Mouse (Mus musculus) intestine, embryonic 16.5 days (tissue): ENCODE measurements around the gene Tmem100. TPM values are rescaled to one million over a fixed set of nuclear protein-coding genes. Genes with fewer than 3 reads are reported as not detected.
A peak's percentile ranks its signal among the peaks of the same experiment; 100 is the strongest.

Experiments
- ATAC-seq: fragments of 200-750 bp; cut with Nextera tagmentation; 2 replicates; pipeline ENCODE4 v1.8.0; 2017; ENCODE audit warnings: moderate TSS enrichment, moderate library complexity
- H3K27ac ChIP-seq: fragments of 300-500 bp; sonication (generic); 2 replicates; pipeline ENCODE4 v1.5.1; 2014; ENCODE audit warnings: mild to moderate bottlenecking, low read length
- H3K27me3 ChIP-seq: fragments of 300-500 bp; sonication (generic); replicated peaks from 2 replicates; pipeline ENCODE4 v1.6.1; 2014; ENCODE audit warnings: low read length, control low read depth, mixed read lengths; ENCODE audit not compliant: control insufficient read depth, insufficient read depth
- H3K36me3 ChIP-seq: fragments of 300-500 bp; sonication (generic); 2 replicates; pipeline ENCODE4 v1.6.1; 2014; ENCODE audit warnings: low read length, control low read depth; ENCODE audit not compliant: control insufficient read depth, insufficient read depth
- H3K4me1 ChIP-seq: fragments of 300-500 bp; sonication (generic); 2 replicates; pipeline ENCODE4 v1.6.1; 2014; ENCODE audit warnings: low read length, control low read depth, mixed read lengths; ENCODE audit not compliant: control insufficient read depth, insufficient read depth
- H3K4me2 ChIP-seq: fragments of 300-500 bp; sonication (generic); 2 replicates; pipeline ENCODE4 v1.6.1; 2014; ENCODE audit warnings: low read depth, low read length, control low read depth
- H3K4me3 ChIP-seq: fragments of 300-500 bp; sonication (generic); 2 replicates; pipeline ENCODE4 v1.5.1; 2014; ENCODE audit warnings: mild to moderate bottlenecking, low read length
- H3K9ac ChIP-seq: fragments of 300-500 bp; sonication (generic); 2 replicates; pipeline ENCODE4 v1.6.1; 2014; ENCODE audit warnings: low read depth, low read length
- H3K9me3 ChIP-seq: fragments of 300-500 bp; sonication (generic); 2 replicates; pipeline ENCODE4 v1.6.1; 2016; ENCODE audit warnings: low read length, control low read depth; ENCODE audit not compliant: control insufficient read depth
- WGBS: fragments of 180-500 bp; shearing (Covaris S2); extraction: QIAGEN DNeasy Blood & Tissue Kit; methylation state at CpG from one replicate; pipeline ENCODE4 v1.1.7; 2014; 5-methylcytosine and 5-hydroxymethylcytosine counted together
- polyA plus RNA-seq: library from polyadenylated mRNA; unstranded; fragments of >200 nt; fragmentation: Nextera tagmentation; extraction: Ambion mirVana; gene quantifications from 2 replicates; pipeline ENCODE4 v1.2.1, GENCODE M21; 2015

Gene Tmem100
- polyA plus RNA-seq, 1 experiment from 2014 or later, result 13.1 TPM

DNA sequence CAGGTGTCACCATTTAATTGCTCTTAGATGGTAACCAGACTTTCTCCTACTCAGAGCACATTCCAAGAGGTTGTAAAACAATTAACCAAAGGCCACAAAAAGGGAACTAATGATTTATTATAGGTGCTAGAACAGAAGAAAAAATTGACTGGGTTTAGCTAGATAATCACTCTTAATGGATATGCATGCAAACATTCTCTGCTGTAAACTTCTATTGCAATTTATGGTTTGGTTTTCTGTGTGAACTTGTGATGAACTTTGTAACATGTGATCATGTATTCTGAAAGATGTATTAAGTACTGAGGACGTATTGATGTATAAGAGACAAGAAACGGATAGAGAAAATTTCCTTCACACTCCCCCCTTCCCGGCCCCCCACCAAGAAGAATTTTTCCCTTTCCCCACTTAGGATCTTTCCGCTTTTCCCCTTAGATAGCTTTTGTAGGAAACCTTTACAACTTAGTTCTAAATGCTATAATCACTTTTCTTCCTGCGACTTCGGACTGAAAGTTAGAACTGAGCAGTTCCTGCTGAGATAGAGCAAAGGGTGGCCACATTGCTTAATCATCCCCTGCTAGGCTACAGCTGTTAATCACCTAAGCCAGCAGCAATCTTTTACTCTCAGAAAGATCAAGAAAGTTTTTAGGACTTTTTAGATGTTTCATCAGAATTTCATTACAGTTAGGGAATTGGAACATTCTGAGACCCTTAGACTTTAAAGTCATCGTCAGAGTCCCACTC, 22.2 kb upstream of the Tmem100 start:
- no peaks in the 10 kb centered on the region for H3K36me3 ChIP-seq
- WGBS, result 18% methylated on average over 7 of the region's 7 CpGs
- H3K27me3 ChIP-seq, result no peaks in the 10 kb centered on the region
- no peak overlapping the region for H3K9ac ChIP-seq
- 0 out of 2 replicates have a peak overlapping the region, but pooled peaks have one; percentile 27 for H3K4me2 ChIP-seq
- no peak overlapping the region for H3K4me3 ChIP-seq
- H3K27ac ChIP-seq, result no peak overlapping the region
- no peaks in the 10 kb centered on the region for H3K9me3 ChIP-seq
- H3K4me1 ChIP-seq, result peaks cover 4% of the 10 kb centered on the region; the same call in 1 of the 2 replicates
- ATAC-seq, result peak; percentile 88

DNA sequence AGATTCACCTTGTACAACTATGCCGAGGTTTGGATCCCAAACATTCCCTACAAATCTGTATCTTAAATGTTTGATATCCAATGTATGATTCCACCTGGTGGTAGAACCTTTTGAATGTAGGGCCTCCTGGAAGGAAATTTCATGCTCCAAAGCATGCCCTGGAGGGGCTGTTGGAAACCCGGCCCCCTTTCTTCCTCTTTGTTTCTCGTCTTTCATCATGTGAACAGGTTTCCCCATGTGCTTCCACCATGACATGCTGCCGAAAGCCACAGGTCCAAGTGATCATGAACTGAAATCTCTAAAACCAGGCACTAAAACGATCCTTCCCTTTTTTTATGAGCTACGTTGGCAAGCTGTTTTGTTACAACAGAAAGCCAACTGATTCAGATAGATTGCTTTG, 16.5 kb upstream of the Tmem100 start:
- no peaks in the 10 kb centered on the region for H3K9me3 ChIP-seq
- H3K36me3 ChIP-seq, result no peaks in the 10 kb centered on the region
- H3K4me3 ChIP-seq, result no peak overlapping the region
- no peak overlapping the region for H3K9ac ChIP-seq
- no peak for ATAC-seq
- WGBS, result 86% methylated on average over 6 of the region's 6 CpGs
- no peak overlapping the region for H3K4me2 ChIP-seq
- peaks cover 1% of the 10 kb centered on the region; the same call in 1 of the 2 replicates for H3K27me3 ChIP-seq
- H3K27ac ChIP-seq, result no peak overlapping the region
- no peaks in the 10 kb centered on the region for H3K4me1 ChIP-seq

DNA sequence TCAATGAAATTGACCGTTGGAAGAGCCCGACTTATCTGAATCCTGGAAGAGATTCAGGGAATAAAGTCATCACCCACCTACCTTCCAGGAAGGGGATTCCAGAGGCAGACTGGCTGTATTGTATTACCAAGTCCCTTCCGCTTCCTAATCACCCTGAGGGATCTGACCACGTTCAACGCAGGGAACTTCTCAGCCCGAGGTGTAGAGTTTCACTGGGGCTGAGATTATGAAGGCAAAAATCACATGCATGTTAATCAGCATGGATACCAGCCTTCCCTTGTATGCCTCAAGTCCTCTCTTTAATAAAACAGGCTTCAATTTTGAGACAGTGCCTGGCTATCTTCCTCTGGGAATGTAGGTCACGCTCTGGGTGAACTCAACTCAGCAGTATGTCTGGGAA, 14.9 kb upstream of the Tmem100 start:
- Histone ChIP-seq H3K9ac (no peak overlapping the region), H3K27me3 (peaks cover 4% of the 10 kb centered on the region; the same call in 1 of the 2 replicates), H3K4me2 (no peak overlapping the region), H3K36me3 (no peaks in the 10 kb centered on the region), H3K4me3 (no peak overlapping the region), H3K4me1 (no peaks in the 10 kb centered on the region), H3K9me3 (no peaks in the 10 kb centered on the region), H3K27ac (no peak overlapping the region)
- no peak for ATAC-seq
- WGBS, result 68% methylated on average over 7 of the region's 7 CpGs

DNA sequence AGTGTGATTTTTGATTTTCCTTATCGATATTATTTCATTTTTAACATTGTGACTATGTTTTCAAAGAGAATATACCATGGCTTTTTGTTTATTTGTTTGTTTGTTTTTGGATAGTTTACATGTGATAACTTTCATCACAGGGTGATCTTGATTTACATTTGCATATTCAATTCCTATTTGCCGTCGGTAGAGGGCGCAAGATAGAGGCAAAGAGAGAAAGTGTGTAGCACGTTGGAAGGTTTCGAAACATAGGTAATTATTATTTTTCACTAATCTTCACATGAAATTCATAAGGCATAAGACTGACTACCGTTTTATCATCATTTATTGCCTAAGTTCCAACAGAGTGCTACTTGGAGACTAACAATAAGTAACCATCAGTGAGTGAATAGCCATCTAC, 11.0 kb upstream of the Tmem100 start:
- 19% methylated on average over 7 of the region's 7 CpGs for WGBS
- Histone ChIP-seq H3K4me1 (no peaks in the 10 kb centered on the region), H3K4me3 (no peak overlapping the region), H3K4me2 (no peak overlapping the region), H3K9me3 (no peaks in the 10 kb centered on the region), H3K36me3 (no peaks in the 10 kb centered on the region), H3K9ac (no peak overlapping the region), H3K27me3 (peaks cover 6% of the 10 kb centered on the region; the same call in 1 of the 2 replicates), H3K27ac (no peak overlapping the region)
- no peak for ATAC-seq

DNA sequence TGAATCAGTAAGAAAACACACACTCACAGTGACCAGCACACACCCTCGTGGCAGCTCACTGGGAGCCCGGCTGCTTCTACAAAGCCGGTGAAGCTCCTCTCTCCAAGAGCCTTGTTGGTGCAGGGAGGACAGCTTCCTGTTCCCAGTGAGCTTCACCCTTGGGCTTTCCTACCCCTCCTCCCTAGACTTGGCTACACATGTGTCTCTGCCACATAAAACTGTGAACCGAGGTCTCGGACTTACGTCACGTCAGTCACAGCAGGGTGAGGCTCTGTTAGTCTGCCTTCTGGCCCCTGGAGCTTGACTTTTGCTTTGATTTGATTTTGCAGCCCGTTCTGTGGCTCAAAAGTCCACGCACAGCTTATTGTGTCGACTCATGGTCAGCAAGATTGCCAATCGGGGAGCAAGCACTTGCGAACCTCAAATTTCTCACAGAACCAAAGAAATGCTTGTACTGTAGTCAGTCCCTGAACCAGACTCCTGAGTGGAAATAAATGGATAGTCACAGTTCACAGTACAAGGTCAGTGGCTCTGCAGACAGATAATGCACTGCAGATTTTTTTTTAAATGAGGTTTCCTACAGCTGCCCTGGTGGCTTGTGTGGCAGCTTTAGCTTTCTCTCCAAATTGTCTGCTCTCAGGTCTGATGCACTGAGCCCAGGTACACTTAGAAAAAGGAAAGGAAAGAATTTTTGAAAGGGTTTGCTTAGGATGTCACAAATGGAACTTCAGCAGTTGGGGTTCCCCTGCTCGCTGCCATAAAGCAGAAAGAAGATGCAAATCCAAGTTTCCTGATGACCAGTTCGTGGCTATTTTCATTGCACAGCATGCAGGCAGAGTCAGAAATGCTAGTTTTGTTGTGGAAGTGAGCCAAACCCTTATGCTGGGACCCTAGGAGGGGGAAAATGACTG, 4.0 kb upstream of the Tmem100 start:
- Histone ChIP-seq H3K4me2 (peak overlapping the region; percentile 31), H3K9ac (0 out of 2 replicates have a peak overlapping the region, but pooled peaks have one; percentile 26)
- peak; percentile 89 for ATAC-seq

DNA sequence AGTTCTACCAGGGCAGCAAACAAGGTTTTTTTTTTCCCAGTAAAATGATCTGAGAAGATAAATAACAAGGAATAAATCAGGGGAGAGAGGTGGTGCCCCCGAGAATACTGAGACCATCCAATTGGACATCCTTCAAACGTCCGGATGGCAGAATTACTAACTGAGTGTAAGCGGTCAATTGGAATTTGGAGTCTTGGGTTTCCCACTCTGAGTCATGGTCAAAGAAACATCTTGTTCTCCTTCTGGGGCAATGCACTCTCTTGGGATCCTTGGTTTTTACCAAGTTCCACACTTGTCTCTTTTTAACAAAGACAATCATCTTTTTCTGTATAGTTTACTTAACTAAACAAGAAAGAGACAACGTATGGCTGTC, 3.4 kb upstream of the Tmem100 start:
- WGBS, result 63% methylated on average over 5 of the region's 5 CpGs
- Histone ChIP-seq H3K4me2 (no peak overlapping the region), H3K9ac (no peak overlapping the region), H3K27me3 (peaks cover 6% of the 10 kb centered on the region; the same call in 1 of the 2 replicates), H3K4me3 (no peak overlapping the region), H3K4me1 (peaks cover 9% of the 10 kb centered on the region), H3K36me3 (no peaks in the 10 kb centered on the region), H3K9me3 (no peaks in the 10 kb centered on the region), H3K27ac (no peak overlapping the region)
- no peak for ATAC-seq

More for the DNA sequence above, 4.0 kb upstream of the Tmem100 start:
- Histone ChIP-seq H3K27me3 (0 out of 2 replicates have a peak, but pooled peaks cover 2% of the 10 kb centered on the region), H3K4me1 (peaks cover 9% of the 10 kb centered on the region), H3K36me3 (no peaks in the 10 kb centered on the region), H3K27ac (no peak overlapping the region), H3K4me3 (0 out of 2 replicates have a peak overlapping the region, but pooled peaks have one; percentile 7), H3K9me3 (no peaks in the 10 kb centered on the region)
- WGBS, result 54% methylated on average over 14 of the region's 14 CpGs

DNA sequence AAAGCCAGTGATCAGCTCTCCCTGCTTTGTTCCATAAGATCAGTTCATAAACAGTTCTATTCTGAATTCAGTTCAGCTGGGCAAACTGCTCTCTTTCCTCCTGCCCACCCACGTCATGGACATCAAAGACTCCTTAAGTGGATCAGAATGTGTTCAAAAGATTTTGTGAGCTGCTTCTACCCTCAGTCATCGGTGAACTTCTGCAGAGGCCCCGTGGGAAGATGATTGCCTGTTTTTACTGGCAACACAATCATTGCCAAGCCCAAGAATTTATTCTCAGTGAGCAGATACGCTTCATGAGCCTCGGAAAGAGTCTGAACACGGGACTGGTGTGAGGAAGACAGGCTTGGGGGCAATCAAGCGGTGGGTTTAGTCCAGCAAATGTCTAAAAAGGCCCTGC, 2.9 kb upstream of the Tmem100 start:
- Histone ChIP-seq H3K27ac (no peak overlapping the region), H3K9me3 (no peaks in the 10 kb centered on the region), H3K4me1 (peaks cover 9% of the 10 kb centered on the region), H3K36me3 (no peaks in the 10 kb centered on the region), H3K4me3 (no peak overlapping the region), H3K9ac (no peak overlapping the region), H3K4me2 (no peak overlapping the region), H3K27me3 (peaks cover 9% of the 10 kb centered on the region; the same call in 1 of the 2 replicates)
- WGBS, result 66% methylated on average over 7 of the region's 7 CpGs
- ATAC-seq, result no peak

DNA sequence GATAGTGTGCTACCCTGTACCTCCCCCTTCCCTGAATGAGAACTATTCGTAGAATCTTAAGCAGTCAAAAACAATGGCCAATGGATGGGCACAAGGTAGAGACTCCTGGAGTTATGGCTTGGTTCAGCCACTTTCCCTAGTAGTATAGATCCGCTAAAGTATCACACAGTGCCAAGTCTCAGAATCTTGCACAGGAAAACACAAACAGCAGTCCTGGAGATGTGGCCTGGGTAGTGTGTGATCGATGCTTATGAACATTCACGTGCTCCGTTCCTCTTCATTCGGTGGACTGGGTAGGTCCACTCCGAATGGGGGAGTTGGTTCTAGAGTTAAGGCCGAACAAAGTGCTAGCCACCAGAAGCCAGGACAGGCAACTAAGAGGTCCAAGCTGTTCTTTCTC, 1.4 kb upstream of the Tmem100 start:
- H3K36me3 ChIP-seq, result no peaks in the 10 kb centered on the region
- H3K4me2 ChIP-seq, result no peak overlapping the region
- H3K4me3 ChIP-seq, result no peak overlapping the region
- ATAC-seq, result no peak
- peaks cover 6% of the 10 kb centered on the region; the same call in 1 of the 2 replicates for H3K27me3 ChIP-seq
- H3K4me1 ChIP-seq, result peaks cover 9% of the 10 kb centered on the region
- no peak overlapping the region for H3K27ac ChIP-seq
- H3K9me3 ChIP-seq, result no peaks in the 10 kb centered on the region
- 89% methylated on average over 8 of the region's 8 CpGs for WGBS
- H3K9ac ChIP-seq, result no peak overlapping the region

DNA sequence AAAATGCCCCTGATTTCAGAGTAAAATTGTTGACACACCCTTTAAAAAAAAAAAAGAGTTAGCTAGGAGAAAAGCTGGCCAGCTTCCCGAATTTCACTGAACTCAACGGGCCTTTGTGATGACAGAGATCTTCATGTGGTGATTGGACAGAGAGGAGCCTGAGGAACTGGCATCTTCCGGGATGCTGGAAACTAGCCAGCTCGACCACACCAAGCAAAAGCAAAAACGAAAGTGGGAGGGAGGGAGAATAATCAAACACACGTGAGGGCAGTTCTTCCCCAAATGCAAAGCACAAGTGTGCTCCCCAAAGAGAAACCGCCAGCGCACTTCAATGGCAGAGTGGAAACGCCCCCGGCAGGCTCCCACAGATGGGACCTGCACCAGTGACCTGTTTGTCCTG, 794 bp upstream of the Tmem100 start:
- H3K9me3 ChIP-seq, result no peaks in the 10 kb centered on the region
- 0 out of 2 replicates have a peak overlapping the region, but pooled peaks have one; percentile 8 for H3K9ac ChIP-seq
- 38% methylated on average over 10 of the region's 10 CpGs for WGBS
- peak overlapping the region; percentile 34 for H3K4me2 ChIP-seq
- no peaks in the 10 kb centered on the region for H3K36me3 ChIP-seq
- peaks cover 9% of the 10 kb centered on the region for H3K4me1 ChIP-seq
- H3K4me3 ChIP-seq, result peak overlapping the region; percentile 16
- ATAC-seq, result no peak
- H3K27ac ChIP-seq, result peak overlapping the region; percentile 13; the same call in 1 of the 2 replicates
- H3K27me3 ChIP-seq, result peaks cover 6% of the 10 kb centered on the region; the same call in 1 of the 2 replicates
